Mouse (Mus musculus): ENCODE measurements at regions not wholly inside any gene's neighbourhood (a gene's known extent, or its start where the extent isn't known, plus 50 kb on each side); places are given as distances from the start of the nearest gene placed in this dataset.
A peak's percentile ranks its signal among the peaks of the same experiment; 100 is the strongest.

GRCm38 (mm10) chr2:117660217-117660924 is 317.6 kb upstream of the Rasgrp1 start:
- H3K4me3 ChIP-seq (ENCODE audit: insufficient read depth, low read depth, low read length) = no peak overlapping the region
- no peaks in the 10 kb centered on the region for H3K27me3 ChIP-seq (ENCODE audit: control insufficient read depth, insufficient read depth, low read length)
- no peak for TF ChIP-seq POLR2A (IDR thresholded peaks at IDR 0.05; ENCODE audit: extremely low read depth, insufficient read depth, low read length)
- TF ChIP-seq CTCF (IDR thresholded peaks at IDR 0.05; ENCODE audit: low read depth, low read length) = no peak
- no peaks in the 10 kb centered on the region for H3K36me3 ChIP-seq (ENCODE audit: control insufficient read depth, insufficient read depth, low read length)
- no peaks in the 10 kb centered on the region for H3K79me2 ChIP-seq (ENCODE audit: control insufficient read depth, insufficient read depth, low read length)
- no peak overlapping the region for H3K9ac ChIP-seq (ENCODE audit: low read depth, low read length)
- DNase-seq (ENCODE audit: extremely low read depth, low read depth, low spot score) = peak; percentile 23
- no peaks in the 10 kb centered on the region for H3K4me1 ChIP-seq (ENCODE audit: control insufficient read depth, insufficient read depth, low read length)
- no peak overlapping the region for H3K27ac ChIP-seq (replicated peaks; ENCODE audit: insufficient read depth, low read depth, low read length)
- WGBS = 76% methylated on average over 3 of the region's 3 CpGs

GRCm38 (mm10) chr2:117662653-117663052 is 319.9 kb upstream of the Rasgrp1 start:
- Histone ChIP-seq H3K4me3 (ENCODE audit: insufficient read depth, low read depth, low read length) (no peak overlapping the region), H3K79me2 (ENCODE audit: control insufficient read depth, insufficient read depth, low read length) (no peaks in the 10 kb centered on the region), H3K27me3 (ENCODE audit: control insufficient read depth, insufficient read depth, low read length) (no peaks in the 10 kb centered on the region), H3K4me1 (ENCODE audit: control insufficient read depth, insufficient read depth, low read length) (no peaks in the 10 kb centered on the region), H3K36me3 (ENCODE audit: control insufficient read depth, insufficient read depth, low read length) (no peaks in the 10 kb centered on the region), H3K27ac (replicated peaks; ENCODE audit: insufficient read depth, low read depth, low read length) (no peak overlapping the region), H3K9ac (ENCODE audit: low read depth, low read length) (no peak overlapping the region)
- TF ChIP-seq POLR2A (IDR thresholded peaks at IDR 0.05; ENCODE audit: extremely low read depth, insufficient read depth, low read length) (no peak), CTCF (IDR thresholded peaks at IDR 0.05; ENCODE audit: low read depth, low read length) (no peak)
- no peak for DNase-seq (ENCODE audit: extremely low read depth, low read depth, low spot score)

- TF ChIP-seq CTCF (IDR thresholded peaks at IDR 0.05; ENCODE audit: low read depth, low read length) = no peak
- TF ChIP-seq POLR2A (IDR thresholded peaks at IDR 0.05; ENCODE audit: extremely low read depth, insufficient read depth, low read length) = no peak
- H3K9ac ChIP-seq (ENCODE audit: low read depth, low read length) = no peak overlapping the region
- DNase-seq (ENCODE audit: extremely low read depth, low read depth, low spot score) = no peak
- no peaks in the 10 kb centered on the region for H3K27me3 ChIP-seq (ENCODE audit: control insufficient read depth, insufficient read depth, low read length)
- WGBS = 64% methylated on average over 3 of the region's 3 CpGs
- H3K4me1 ChIP-seq (ENCODE audit: control insufficient read depth, insufficient read depth, low read length) = no peaks in the 10 kb centered on the region
- no peak overlapping the region for H3K4me3 ChIP-seq (ENCODE audit: insufficient read depth, low read depth, low read length)
- no peak overlapping the region for H3K27ac ChIP-seq (replicated peaks; ENCODE audit: insufficient read depth, low read depth, low read length)
- H3K79me2 ChIP-seq (ENCODE audit: control insufficient read depth, insufficient read depth, low read length) = no peaks in the 10 kb centered on the region
- H3K36me3 ChIP-seq (ENCODE audit: control insufficient read depth, insufficient read depth, low read length) = no peaks in the 10 kb centered on the region
Measured at GRCm38 (mm10) chr2:117666528-117666927, 323.7 kb upstream of the Rasgrp1 start.

- Histone ChIP-seq H3K36me3 (ENCODE audit: control insufficient read depth, insufficient read depth, low read length) (no peaks in the 10 kb centered on the region), H3K79me2 (ENCODE audit: control insufficient read depth, insufficient read depth, low read length) (no peaks in the 10 kb centered on the region), H3K4me3 (ENCODE audit: insufficient read depth, low read depth, low read length) (no peak overlapping the region), H3K27ac (replicated peaks; ENCODE audit: insufficient read depth, low read depth, low read length) (no peak overlapping the region), H3K4me1 (ENCODE audit: control insufficient read depth, insufficient read depth, low read length) (no peaks in the 10 kb centered on the region), H3K9ac (ENCODE audit: low read depth, low read length) (no peak overlapping the region), H3K27me3 (ENCODE audit: control insufficient read depth, insufficient read depth, low read length) (no peaks in the 10 kb centered on the region)
- TF ChIP-seq POLR2A (IDR thresholded peaks at IDR 0.05; ENCODE audit: extremely low read depth, insufficient read depth, low read length) (no peak), CTCF (IDR thresholded peaks at IDR 0.05; ENCODE audit: low read depth, low read length) (no peak)
- no peak for DNase-seq (ENCODE audit: extremely low read depth, low read depth, low spot score)
Measured at GRCm38 (mm10) chr2:117668137-117668536, 325.3 kb upstream of the Rasgrp1 start.

- DNase-seq (ENCODE audit: extremely low read depth, low read depth, low spot score) = no peak
- Histone ChIP-seq H3K27me3 (ENCODE audit: control insufficient read depth, insufficient read depth, low read length) (no peaks in the 10 kb centered on the region), H3K4me3 (ENCODE audit: insufficient read depth, low read depth, low read length) (no peak overlapping the region), H3K4me1 (ENCODE audit: control insufficient read depth, insufficient read depth, low read length) (no peaks in the 10 kb centered on the region), H3K27ac (replicated peaks; ENCODE audit: insufficient read depth, low read depth, low read length) (no peak overlapping the region), H3K36me3 (ENCODE audit: control insufficient read depth, insufficient read depth, low read length) (no peaks in the 10 kb centered on the region), H3K79me2 (ENCODE audit: control insufficient read depth, insufficient read depth, low read length) (no peaks in the 10 kb centered on the region), H3K9ac (ENCODE audit: low read depth, low read length) (no peak overlapping the region)
- no peak for TF ChIP-seq POLR2A (IDR thresholded peaks at IDR 0.05; ENCODE audit: extremely low read depth, insufficient read depth, low read length)
- no peak for TF ChIP-seq CTCF (IDR thresholded peaks at IDR 0.05; ENCODE audit: low read depth, low read length)
- 67% methylated on average over 1 of the region's 1 CpGs for WGBS
Measured at GRCm38 (mm10) chr2:117674877-117675276, 332.1 kb upstream of the Rasgrp1 start.

- DNase-seq (ENCODE audit: extremely low read depth, low read depth, low spot score) = no peak
- H3K4me1 ChIP-seq (ENCODE audit: control insufficient read depth, insufficient read depth, low read length) = no peaks in the 10 kb centered on the region
- no peaks in the 10 kb centered on the region for H3K27me3 ChIP-seq (ENCODE audit: control insufficient read depth, insufficient read depth, low read length)
- H3K79me2 ChIP-seq (ENCODE audit: control insufficient read depth, insufficient read depth, low read length) = no peaks in the 10 kb centered on the region
- no peak overlapping the region for H3K9ac ChIP-seq (ENCODE audit: low read depth, low read length)
- WGBS = 59% methylated on average over 4 of the region's 4 CpGs
- no peaks in the 10 kb centered on the region for H3K36me3 ChIP-seq (ENCODE audit: control insufficient read depth, insufficient read depth, low read length)
- H3K27ac ChIP-seq (replicated peaks; ENCODE audit: insufficient read depth, low read depth, low read length) = no peak overlapping the region
- no peak for TF ChIP-seq POLR2A (IDR thresholded peaks at IDR 0.05; ENCODE audit: extremely low read depth, insufficient read depth, low read length)
- no peak for TF ChIP-seq CTCF (IDR thresholded peaks at IDR 0.05; ENCODE audit: low read depth, low read length)
- no peak overlapping the region for H3K4me3 ChIP-seq (ENCODE audit: insufficient read depth, low read depth, low read length)
Measured at GRCm38 (mm10) chr2:117678650-117679049, 335.8 kb upstream of the Rasgrp1 start.

All from liver, adult 2 months (tissue).